Mouse (Mus musculus): ENCODE measurements around the gene Bcl2l11. TPM values are rescaled to one million over a fixed set of nuclear protein-coding genes. Genes with fewer than 3 reads are reported as not detected.

Gene Bcl2l11
- polyA plus RNA-seq, 1 experiment from 2014 or later, result 29.8 TPM

DNA sequence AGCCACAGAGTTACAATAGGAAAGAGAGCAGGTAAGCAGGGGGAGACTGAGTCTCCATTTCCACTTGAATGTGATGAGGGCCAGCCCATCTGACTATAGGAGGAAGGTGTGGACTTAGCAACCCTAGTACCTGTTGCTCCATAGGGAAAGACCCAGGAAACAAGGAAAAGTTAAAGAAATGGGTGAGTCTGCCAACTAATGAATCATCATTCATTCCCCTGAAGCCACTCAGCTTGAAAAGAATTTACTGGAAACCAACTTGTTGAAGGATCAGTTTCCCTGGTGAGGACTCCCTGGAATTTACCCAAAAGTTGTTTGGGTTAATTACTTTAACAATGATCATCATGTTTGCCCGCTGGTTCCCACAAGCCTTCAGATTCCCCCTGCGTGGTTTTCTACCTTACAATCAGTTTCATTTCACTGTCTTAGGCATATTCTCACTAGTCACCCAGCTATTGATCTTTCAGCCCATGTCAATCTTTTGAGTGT lies 84.0 kb downstream of the Bcl2l11 start:
- Histone ChIP-seq H3K27ac (0 out of 2 replicates have a peak overlapping the region, but pooled peaks have one; percentile 9), H3K9me3 (replicated peaks) (no peaks in the 10 kb centered on the region), H3K36me3 (no peaks in the 10 kb centered on the region), H3K4me1 (peaks cover 24% of the 10 kb centered on the region), H3K27me3 (0 out of 2 replicates have a peak, but pooled peaks cover 3% of the 10 kb centered on the region), H3K9ac (no peak overlapping the region), H3K4me3 (replicated peaks) (no peak overlapping the region), H3K4me2 (no peak overlapping the region)
- 77% methylated on average over 2 of the region's 2 CpGs for WGBS
- ATAC-seq (replicated peaks; ENCODE audit: low FRiP score), result no peak

DNA sequence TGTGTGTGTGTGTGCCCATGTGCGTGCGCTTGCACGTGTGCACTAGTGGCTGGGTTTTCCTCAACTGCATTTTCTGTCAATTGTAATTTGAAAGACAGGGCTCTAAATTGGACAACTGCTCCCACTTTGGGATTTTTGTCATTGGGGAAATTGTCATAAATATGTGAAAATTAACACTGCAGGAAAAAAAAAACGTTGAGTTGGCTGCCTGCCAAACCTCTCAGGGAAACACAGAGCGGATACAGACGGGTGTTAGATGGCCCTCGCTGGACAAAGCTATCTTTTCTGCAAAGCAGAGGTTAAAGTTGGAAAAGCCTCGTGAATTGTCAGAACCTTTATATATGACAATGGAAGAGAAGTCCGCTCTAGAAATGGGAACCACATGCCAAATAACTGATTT lies 84.5 kb downstream of the Bcl2l11 start:
- H3K4me3 ChIP-seq (replicated peaks), result no peak overlapping the region
- WGBS, result 41% methylated on average over 9 of the region's 9 CpGs
- ATAC-seq (replicated peaks; ENCODE audit: low FRiP score), result no peak
- no peaks in the 10 kb centered on the region for H3K9me3 ChIP-seq (replicated peaks)
- H3K36me3 ChIP-seq, result no peaks in the 10 kb centered on the region
- no peak overlapping the region for H3K4me2 ChIP-seq
- peaks cover 24% of the 10 kb centered on the region for H3K4me1 ChIP-seq
- H3K9ac ChIP-seq, result no peak overlapping the region
- H3K27ac ChIP-seq, result 0 out of 2 replicates have a peak overlapping the region, but pooled peaks have one; percentile 9
- H3K27me3 ChIP-seq, result 0 out of 2 replicates have a peak, but pooled peaks cover 5% of the 10 kb centered on the region

DNA sequence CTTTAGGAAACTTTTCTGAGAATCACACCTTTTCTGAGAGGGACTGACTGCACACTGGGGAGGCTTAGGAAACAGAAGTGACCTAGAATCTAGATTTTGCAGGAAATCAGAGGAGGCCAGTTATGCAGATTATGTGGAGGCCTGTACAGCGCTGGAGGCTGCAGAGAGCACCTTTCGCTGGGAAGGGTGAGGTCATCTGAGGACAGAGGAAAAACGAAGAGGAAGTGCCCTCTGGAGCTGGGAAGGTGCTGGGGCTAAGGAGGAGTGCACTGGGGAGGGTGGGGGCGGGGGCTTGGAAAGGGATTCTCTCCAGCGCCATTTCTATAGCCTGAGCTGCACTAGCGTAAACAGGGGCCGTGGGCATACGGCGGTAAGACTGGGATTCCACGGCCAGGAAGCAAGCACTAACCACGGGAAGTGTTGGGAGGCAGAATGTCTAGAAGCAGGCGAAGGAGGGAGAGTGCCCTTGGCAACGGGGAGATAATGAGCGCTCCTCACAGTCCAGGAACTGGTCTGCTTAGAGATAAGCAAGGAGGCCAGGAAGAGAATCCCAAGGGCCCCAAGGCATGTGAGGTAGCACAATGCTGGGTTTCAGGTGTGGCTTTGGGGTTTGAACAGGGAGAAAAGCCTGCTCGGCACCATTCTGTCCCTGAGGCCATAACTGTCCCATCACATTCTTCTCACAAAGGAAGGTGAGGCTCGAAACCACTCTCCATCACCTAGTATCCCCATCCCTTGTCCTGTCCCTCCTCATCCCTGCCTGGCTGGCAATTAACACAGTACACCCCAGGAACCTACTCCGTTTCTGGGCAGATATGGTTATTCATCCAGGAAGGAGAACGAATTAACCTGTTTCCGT lies 85.4 kb downstream of the Bcl2l11 start:
- Histone ChIP-seq H3K4me3 (replicated peaks) (no peak overlapping the region), H3K27ac (peak overlapping the region; percentile 29; the same call in 1 of the 2 replicates), H3K36me3 (no peaks in the 10 kb centered on the region), H3K27me3 (0 out of 2 replicates have a peak, but pooled peaks cover 5% of the 10 kb centered on the region), H3K9me3 (replicated peaks) (no peaks in the 10 kb centered on the region), H3K9ac (no peak overlapping the region), H3K4me2 (peak overlapping the region; percentile 46), H3K4me1 (peaks cover 24% of the 10 kb centered on the region)
- 15% methylated on average over 19 of the region's 19 CpGs for WGBS
- peak; percentile 49; the same call in 1 of the 2 replicates for ATAC-seq (replicated peaks; ENCODE audit: low FRiP score)

DNA sequence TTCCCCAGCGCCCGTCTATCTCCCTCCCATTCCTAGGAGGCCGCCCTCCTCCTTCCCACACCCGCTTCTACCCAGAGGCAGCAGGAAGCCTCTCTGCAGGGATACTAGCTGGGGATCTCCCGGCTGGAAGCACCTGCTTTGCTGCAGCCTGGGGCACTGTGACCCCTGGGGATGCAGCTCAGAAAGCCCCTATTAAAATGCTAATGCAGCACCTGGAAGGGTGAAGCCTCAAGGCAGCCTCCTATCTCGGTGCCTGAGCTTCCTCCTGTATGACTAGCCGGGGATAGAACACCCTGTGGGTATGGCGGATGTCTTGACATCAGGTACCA lies 86.0 kb downstream of the Bcl2l11 start:
- Histone ChIP-seq H3K4me1 (peaks cover 24% of the 10 kb centered on the region), H3K27me3 (0 out of 2 replicates have a peak, but pooled peaks cover 5% of the 10 kb centered on the region), H3K4me2 (peak overlapping the region; percentile 46), H3K36me3 (no peaks in the 10 kb centered on the region), H3K9ac (no peak overlapping the region), H3K4me3 (replicated peaks) (no peak overlapping the region), H3K9me3 (replicated peaks) (no peaks in the 10 kb centered on the region), H3K27ac (0 out of 2 replicates have a peak overlapping the region, but pooled peaks have one; percentile 29)
- ATAC-seq (replicated peaks; ENCODE audit: low FRiP score), result no peak
- WGBS, result 37% methylated on average over 8 of the region's 8 CpGs
